ENCODE assay signal across 8 mouse cellular contexts in genomic region chr10:82699296-82699941, GRCm38 (mm10). TPM values are rescaled to one million over a fixed set of nuclear protein-coding genes. Genes with fewer than 3 reads are reported as not detected.
DNase-seq lines count a peak whose midpoint lies in the region; ATAC-seq lines count a peak whose summit lies in the region.

No protein-coding gene starts in this region.

- no peak for DNase-seq in heart, postnatal 10 days
- peak; percentile 40 for DNase-seq in ZHBTc4 (ENCODE audit: low read depth, low spot score)
- peak; percentile 31 for DNase-seq in forebrain, embryonic 14.5 days (ENCODE audit: low spot score)
- peak; percentile 13 for DNase-seq in kidney, adult 9 months
- DNase-seq in lung, postnatal 10 days, result peak; percentile 34
- peak; percentile 35 for DNase-seq in retina, postnatal 1 day
- DNase-seq in c-Kit-positive CD71-positive TER-119-positive erythroid progenitor cells, embryonic 14.5 days (ENCODE audit: low spot score), result no peak

- under 1% methylated on average over 55 of the region's 59 CpGs for WGBS in heart, embryonic 12.5 days
- under 1% methylated on average over 53 of the region's 59 CpGs for WGBS in forebrain, embryonic 14.5 days

- H3K27me3 ChIP-seq in heart, embryonic 12.5 days (replicated peaks), result no peaks in the 10 kb centered on the region
- no peaks in the 10 kb centered on the region for H3K27me3 ChIP-seq in forebrain, embryonic 14.5 days (replicated peaks; ENCODE audit: control insufficient read depth, insufficient read depth, low read length)

- peak; percentile 78 for ATAC-seq in heart, embryonic 12.5 days (ENCODE audit: insufficient number of reproducible peaks, low FRiP score)
- ATAC-seq in forebrain, embryonic 14.5 days, result peak; percentile 79

- H3K27ac ChIP-seq in heart, embryonic 12.5 days (ENCODE audit: poor library complexity, severe bottlenecking), result peak overlapping the region; percentile 77
- H3K27ac ChIP-seq in forebrain, embryonic 14.5 days (ENCODE audit: low read depth, low read length), result peak overlapping the region; percentile 45; the same call in 1 of the 2 replicates

- H3K9me3 ChIP-seq in heart, embryonic 12.5 days (replicated peaks), result no peaks in the 10 kb centered on the region
- H3K9me3 ChIP-seq in forebrain, embryonic 14.5 days (replicated peaks; ENCODE audit: control insufficient read depth, low read length), result no peaks in the 10 kb centered on the region

- peak overlapping the region; percentile 85 for H3K4me2 ChIP-seq in heart, embryonic 12.5 days
- H3K4me2 ChIP-seq in forebrain, embryonic 14.5 days (ENCODE audit: low read length), result peak overlapping the region; percentile 88

- H3K4me3 ChIP-seq in heart, embryonic 12.5 days, result peak overlapping the region; percentile 84
- peak overlapping the region; percentile 94 for H3K4me3 ChIP-seq in forebrain, embryonic 14.5 days (ENCODE audit: low read depth, low read length)

- H3K36me3 ChIP-seq in heart, embryonic 12.5 days, result peaks cover 13% of the 10 kb centered on the region
- H3K36me3 ChIP-seq in forebrain, embryonic 14.5 days (ENCODE audit: control insufficient read depth, insufficient read depth, low read length), result peaks cover 23% of the 10 kb centered on the region

- H3K4me1 ChIP-seq in heart, embryonic 12.5 days (replicated peaks), result peaks cover 18% of the 10 kb centered on the region
- H3K4me1 ChIP-seq in forebrain, embryonic 14.5 days (ENCODE audit: control insufficient read depth, insufficient read depth, low read length), result peaks cover 13% of the 10 kb centered on the region

- intact Hi-C loops in heart, postnatal 10 days (cut with DNase I), result loop anchor here (2.0 to 5.0 kb wide), 2 partner anchors 33 to 163 kb away; no protein-coding TSS in a partner anchor

- H3K9ac ChIP-seq in heart, embryonic 12.5 days, result peak overlapping the region; percentile 90
- peak overlapping the region; percentile 83 for H3K9ac ChIP-seq in forebrain, embryonic 14.5 days (ENCODE audit: low read length)

RNA-seq across cellular contexts. Expression of gene Hcfc2, which starts 3.5 kb away (rescaled TPM):
- polyA plus RNA-seq in heart, embryonic 12.5 days (2016; fragmentation: Nextera tagmentation; extraction: Ambion mirVana), result 52.0 and 53.5 TPM in 2 replicates
- 10 to 100 TPM; 30.1 to 38.4 TPM for total RNA-seq in heart, postnatal 10 days (2021)
- polyA plus RNA-seq in forebrain, embryonic 14.5 days (2014; fragmentation: Nextera tagmentation; extraction: Ambion mirVana), result 38.3 and 48.4 TPM in 2 replicates

RNA-seq across cellular contexts. Expression of gene Glt8d2, which starts 9.0 kb away (rescaled TPM):
- polyA plus RNA-seq in heart, embryonic 12.5 days (2016; fragmentation: Nextera tagmentation; extraction: Ambion mirVana), result 2.1 and 2.6 TPM in 2 replicates
- total RNA-seq in heart, postnatal 10 days (2021), result 1 to 10 TPM; 3.4 to 3.6 TPM
- polyA plus RNA-seq in forebrain, embryonic 14.5 days (2014; fragmentation: Nextera tagmentation; extraction: Ambion mirVana), result 2.6 and 4.0 TPM in 2 replicates

Comparison
In these comparisons a context has a peak if more than half of its experiments do, and no peak if none do; other contexts are left out.
1. DNase-seq: peak in ZHBTc4 (single experiment), forebrain, embryonic 14.5 days (single experiment), kidney, adult 9 months (single experiment), lung, postnatal 10 days (single experiment) and retina, postnatal 1 day (single experiment); none in heart, postnatal 10 days (0 of 2) and c-Kit-positive CD71-positive TER-119-positive erythroid progenitor cells, embryonic 14.5 days (single experiment).